Mouse (Mus musculus): ENCODE measurements around the gene Steap2. TPM values are rescaled to one million over a fixed set of nuclear protein-coding genes. Genes with fewer than 3 reads are reported as not detected.

The Steap2 gene
- 25.8 and 29.1 TPM in 2 replicates for polyA plus RNA-seq (2015; fragmentation: Nextera tagmentation; extraction: Ambion mirVana)

DNA sequence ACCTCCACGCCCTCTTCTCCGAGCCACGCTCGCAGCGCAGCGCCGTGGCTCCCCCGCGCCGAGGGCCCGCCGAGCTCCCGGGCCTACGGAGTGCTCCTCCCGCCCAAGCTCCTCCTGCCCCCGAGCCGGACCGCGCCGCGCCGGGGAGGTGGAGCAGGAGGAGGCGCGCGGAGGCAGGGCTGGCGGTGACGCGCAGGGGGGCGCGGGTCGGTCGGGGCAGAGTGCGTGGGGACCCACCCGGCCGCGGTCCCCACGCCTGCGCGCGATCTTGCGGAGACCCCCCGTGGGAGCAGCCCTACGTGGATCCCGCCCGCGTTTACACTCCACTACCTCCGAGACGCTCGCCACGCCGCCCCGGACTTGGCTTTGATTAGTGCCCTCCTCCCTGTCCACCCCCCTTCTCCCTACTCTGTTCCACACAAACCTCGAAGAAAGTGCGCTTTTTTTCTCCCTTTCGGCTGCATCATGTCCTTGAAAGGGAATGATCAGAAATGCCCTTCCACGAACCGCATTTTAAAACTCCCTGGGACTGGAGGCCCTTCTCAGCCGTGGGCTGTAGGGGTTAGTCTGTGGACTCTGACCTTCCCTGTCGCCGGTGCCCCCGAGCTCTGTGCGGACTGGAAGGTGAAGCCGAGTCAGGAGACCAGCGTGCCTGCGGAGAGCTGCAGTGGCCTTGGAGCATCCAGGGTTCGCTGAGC lies at the start of gene Steap2:
Gene Steap2, minus strand, starts transcription at position 623 of the 698 bp plus-strand sequence.
- Histone ChIP-seq H3K27me3 (ENCODE audit: insufficient read depth, low read length) (no peaks in the 10 kb centered on the region), H3K9me3 (ENCODE audit: low read length) (no peaks in the 10 kb centered on the region), H3K27ac (ENCODE audit: low read length) (peak within 1 kb of the TSS; percentile 91), H3K36me3 (ENCODE audit: insufficient read depth, low read length) (no peaks in the 10 kb centered on the region), H3K9ac (replicated peaks; ENCODE audit: low read length) (peak within 1 kb of the TSS; percentile 86), H3K4me1 (ENCODE audit: insufficient read depth, low read length) (peaks cover 9% of the 10 kb centered on the region), H3K4me3 (ENCODE audit: low read length) (peak within 1 kb of the TSS; percentile 81), H3K4me2 (replicated peaks; ENCODE audit: low read depth, low read length) (peak within 1 kb of the TSS; percentile 86)
- peak; percentile 94 for ATAC-seq (ENCODE audit: low FRiP score, low TSS enrichment)
- WGBS: under 1% methylated on average over 61 of the region's 66 CpGs

DNA sequence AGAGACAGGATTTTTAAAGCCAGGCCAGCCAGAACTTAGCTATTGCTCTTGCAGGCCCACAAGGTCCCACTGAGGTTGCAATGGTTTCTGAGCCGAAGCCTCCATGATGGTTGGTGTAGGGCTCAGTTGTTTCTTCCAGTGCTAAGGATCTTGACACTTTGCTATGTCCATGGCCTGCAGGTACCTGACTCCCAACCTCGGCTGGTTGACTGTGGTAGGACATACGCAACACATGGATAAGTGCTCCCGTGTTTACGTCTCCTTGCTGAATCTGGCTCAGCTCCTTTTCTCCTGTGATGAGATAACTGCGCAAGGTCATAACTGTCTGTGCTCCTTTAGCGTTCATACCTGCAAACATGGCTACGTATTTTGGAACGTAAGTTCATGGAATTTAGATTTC lies 40.1 kb upstream of the Steap2 start:
- WGBS: 97% methylated on average over 9 of the region's 9 CpGs

DNA sequence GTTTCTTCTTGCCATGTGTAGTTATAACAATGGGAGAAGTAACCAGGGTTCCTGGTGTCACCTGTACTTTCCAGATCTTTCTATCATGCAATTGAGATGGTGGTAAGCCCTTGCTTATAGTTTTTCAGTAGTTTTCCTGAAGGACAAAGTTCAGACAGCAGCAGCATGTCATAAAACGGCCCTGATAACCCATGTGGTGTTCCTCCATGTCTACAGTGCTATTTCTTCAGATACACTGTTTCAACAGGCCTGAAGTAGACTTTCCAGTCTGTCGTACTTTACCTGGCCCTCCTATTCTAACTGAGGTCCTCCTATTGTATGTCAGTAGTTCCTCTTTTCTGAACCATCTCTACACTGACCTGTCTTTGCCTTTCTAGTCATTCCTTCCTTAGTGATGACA lies 38.5 kb upstream of the Steap2 start:
- H3K9me3 ChIP-seq (ENCODE audit: low read length): no peaks in the 10 kb centered on the region
- WGBS: 69% methylated on average over 2 of the region's 2 CpGs
- no peaks in the 10 kb centered on the region for H3K4me1 ChIP-seq (ENCODE audit: insufficient read depth, low read length)
- H3K4me3 ChIP-seq (ENCODE audit: low read length): no peak overlapping the region
- H3K36me3 ChIP-seq (ENCODE audit: insufficient read depth, low read length): no peaks in the 10 kb centered on the region
- no peak overlapping the region for H3K27ac ChIP-seq (ENCODE audit: low read length)
- H3K27me3 ChIP-seq (ENCODE audit: insufficient read depth, low read length): no peaks in the 10 kb centered on the region
- H3K4me2 ChIP-seq (replicated peaks; ENCODE audit: low read depth, low read length): no peak overlapping the region
- ATAC-seq (ENCODE audit: low FRiP score, low TSS enrichment): no peak
- no peak overlapping the region for H3K9ac ChIP-seq (replicated peaks; ENCODE audit: low read length)

More for the DNA sequence above, 40.1 kb upstream of the Steap2 start:
- no peak overlapping the region for H3K4me2 ChIP-seq (replicated peaks; ENCODE audit: low read depth, low read length)
- H3K9me3 ChIP-seq (ENCODE audit: low read length): no peaks in the 10 kb centered on the region
- H3K4me1 ChIP-seq (ENCODE audit: insufficient read depth, low read length): no peaks in the 10 kb centered on the region
- H3K9ac ChIP-seq (replicated peaks; ENCODE audit: low read length): no peak overlapping the region
- no peak overlapping the region for H3K27ac ChIP-seq (ENCODE audit: low read length)
- H3K36me3 ChIP-seq (ENCODE audit: insufficient read depth, low read length): no peaks in the 10 kb centered on the region
- H3K4me3 ChIP-seq (ENCODE audit: low read length): no peak overlapping the region
- no peak for ATAC-seq (ENCODE audit: low FRiP score, low TSS enrichment)
- no peaks in the 10 kb centered on the region for H3K27me3 ChIP-seq (ENCODE audit: insufficient read depth, low read length)

DNA sequence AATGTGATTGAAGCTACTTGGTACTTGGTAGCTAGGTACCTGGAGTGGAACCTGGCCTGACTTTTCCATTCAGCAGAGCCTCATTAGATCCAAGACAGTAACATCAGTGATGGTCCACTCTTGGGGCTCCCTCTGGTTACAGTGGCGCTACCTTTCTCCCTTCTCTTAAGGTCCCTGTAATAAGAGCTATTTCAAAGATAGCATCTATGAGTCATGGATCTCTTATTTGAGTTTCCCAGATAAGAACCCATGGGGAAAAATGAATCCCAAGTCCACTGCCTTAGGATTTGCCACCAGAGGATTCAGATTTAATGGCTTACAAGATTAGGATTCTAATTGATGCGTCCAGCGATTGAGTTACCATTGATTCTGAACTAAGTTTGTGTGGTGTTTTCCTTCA lies 37.8 kb upstream of the Steap2 start:
- no peaks in the 10 kb centered on the region for H3K4me1 ChIP-seq (ENCODE audit: insufficient read depth, low read length)
- H3K27ac ChIP-seq (ENCODE audit: low read length): no peak overlapping the region
- no peak overlapping the region for H3K4me3 ChIP-seq (ENCODE audit: low read length)
- ATAC-seq (ENCODE audit: low FRiP score, low TSS enrichment): no peak
- WGBS: 91% methylated on average over 3 of the region's 3 CpGs
- no peaks in the 10 kb centered on the region for H3K36me3 ChIP-seq (ENCODE audit: insufficient read depth, low read length)
- H3K9me3 ChIP-seq (ENCODE audit: low read length): no peaks in the 10 kb centered on the region
- no peak overlapping the region for H3K9ac ChIP-seq (replicated peaks; ENCODE audit: low read length)
- H3K4me2 ChIP-seq (replicated peaks; ENCODE audit: low read depth, low read length): no peak overlapping the region
- no peaks in the 10 kb centered on the region for H3K27me3 ChIP-seq (ENCODE audit: insufficient read depth, low read length)

DNA sequence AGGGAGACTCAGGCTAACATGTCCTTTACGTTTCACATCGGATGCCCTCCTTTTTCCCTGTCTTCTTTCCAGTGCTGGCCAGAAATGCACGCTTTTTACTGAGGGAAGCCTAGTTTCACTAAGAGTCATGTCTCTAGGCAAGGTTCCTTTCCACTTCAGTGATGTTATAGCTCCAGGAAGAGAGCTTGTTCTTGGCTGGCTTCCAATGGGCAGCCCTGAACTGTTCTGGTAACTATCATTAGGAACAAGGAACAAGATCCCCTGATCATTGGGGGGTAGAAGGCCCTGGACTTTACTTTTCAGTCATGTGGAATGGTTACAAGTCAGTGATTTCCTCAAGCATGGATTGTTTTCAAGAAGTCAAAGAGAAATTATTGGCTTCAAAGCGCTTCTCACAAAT lies 35.5 kb upstream of the Steap2 start:
- WGBS: 80% methylated on average over 4 of the region's 4 CpGs
- Histone ChIP-seq H3K4me1 (ENCODE audit: insufficient read depth, low read length) (no peaks in the 10 kb centered on the region), H3K4me3 (ENCODE audit: low read length) (no peak overlapping the region), H3K27me3 (ENCODE audit: insufficient read depth, low read length) (no peaks in the 10 kb centered on the region), H3K4me2 (replicated peaks; ENCODE audit: low read depth, low read length) (no peak overlapping the region), H3K36me3 (ENCODE audit: insufficient read depth, low read length) (no peaks in the 10 kb centered on the region), H3K27ac (ENCODE audit: low read length) (no peak overlapping the region), H3K9ac (replicated peaks; ENCODE audit: low read length) (no peak overlapping the region), H3K9me3 (ENCODE audit: low read length) (no peaks in the 10 kb centered on the region)
- ATAC-seq (ENCODE audit: low FRiP score, low TSS enrichment): peak; percentile 63

GRCm38 (mm10) chr5:5722217-5722616 lies 27.8 kb upstream of the Steap2 start:
- WGBS: 74% methylated on average over 7 of the region's 7 CpGs
- ATAC-seq (ENCODE audit: low FRiP score, low TSS enrichment): no peak
- H3K36me3 ChIP-seq (ENCODE audit: insufficient read depth, low read length): no peaks in the 10 kb centered on the region
- H3K9me3 ChIP-seq (ENCODE audit: low read length): no peaks in the 10 kb centered on the region
- H3K4me1 ChIP-seq (ENCODE audit: insufficient read depth, low read length): no peaks in the 10 kb centered on the region
- no peak overlapping the region for H3K4me2 ChIP-seq (replicated peaks; ENCODE audit: low read depth, low read length)
- no peak overlapping the region for H3K4me3 ChIP-seq (ENCODE audit: low read length)
- no peak overlapping the region for H3K27ac ChIP-seq (ENCODE audit: low read length)
- H3K9ac ChIP-seq (replicated peaks; ENCODE audit: low read length): no peak overlapping the region
- H3K27me3 ChIP-seq (ENCODE audit: insufficient read depth, low read length): no peaks in the 10 kb centered on the region

GRCm38 (mm10) chr5:5711032-5711431 lies 16.7 kb upstream of the Steap2 start:
- Histone ChIP-seq H3K27ac (ENCODE audit: low read length) (no peak overlapping the region), H3K4me1 (ENCODE audit: insufficient read depth, low read length) (no peaks in the 10 kb centered on the region), H3K36me3 (ENCODE audit: insufficient read depth, low read length) (no peaks in the 10 kb centered on the region), H3K4me2 (replicated peaks; ENCODE audit: low read depth, low read length) (no peak overlapping the region), H3K27me3 (ENCODE audit: insufficient read depth, low read length) (no peaks in the 10 kb centered on the region), H3K9ac (replicated peaks; ENCODE audit: low read length) (no peak overlapping the region), H3K4me3 (ENCODE audit: low read length) (no peak overlapping the region), H3K9me3 (ENCODE audit: low read length) (no peaks in the 10 kb centered on the region)
- WGBS: 65% methylated on average over 4 of the region's 4 CpGs
- ATAC-seq (ENCODE audit: low FRiP score, low TSS enrichment): no peak

GRCm38 (mm10) chr5:5707341-5708278 lies 13.2 kb upstream of the Steap2 start:
- H3K27me3 ChIP-seq (ENCODE audit: insufficient read depth, low read length): no peaks in the 10 kb centered on the region
- no peak overlapping the region for H3K9ac ChIP-seq (replicated peaks; ENCODE audit: low read length)
- no peak overlapping the region for H3K4me3 ChIP-seq (ENCODE audit: low read length)
- no peak for ATAC-seq (ENCODE audit: low FRiP score, low TSS enrichment)
- no peaks in the 10 kb centered on the region for H3K36me3 ChIP-seq (ENCODE audit: insufficient read depth, low read length)
- H3K4me2 ChIP-seq (replicated peaks; ENCODE audit: low read depth, low read length): peak overlapping the region; percentile 27
- H3K4me1 ChIP-seq (ENCODE audit: insufficient read depth, low read length): no peaks in the 10 kb centered on the region
- WGBS: 39% methylated on average over 13 of the region's 13 CpGs
- H3K27ac ChIP-seq (ENCODE audit: low read length): no peak overlapping the region
- H3K9me3 ChIP-seq (ENCODE audit: low read length): no peaks in the 10 kb centered on the region

DNA sequence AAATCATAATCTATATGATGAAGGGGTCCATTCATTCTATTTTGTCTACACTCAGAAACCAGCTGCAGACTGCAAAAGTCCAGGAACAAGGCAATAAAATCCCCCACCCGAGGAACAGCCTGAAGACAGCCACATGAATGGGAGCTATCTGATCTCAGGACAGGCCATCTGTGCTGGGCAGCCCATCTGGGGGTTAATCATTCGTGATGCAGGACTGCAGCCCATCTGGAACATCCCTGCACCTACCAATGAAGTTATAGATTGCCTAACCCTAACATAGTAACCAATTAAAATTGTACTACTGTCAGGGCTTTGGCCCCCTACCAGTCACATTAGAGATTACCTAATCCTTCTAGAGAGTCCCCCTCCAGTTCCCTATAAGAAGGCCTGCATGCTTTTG lies 10.6 kb upstream of the Steap2 start:
- Histone ChIP-seq H3K4me2 (replicated peaks; ENCODE audit: low read depth, low read length) (no peak overlapping the region), H3K4me1 (ENCODE audit: insufficient read depth, low read length) (no peaks in the 10 kb centered on the region), H3K9me3 (ENCODE audit: low read length) (no peaks in the 10 kb centered on the region), H3K27ac (ENCODE audit: low read length) (no peak overlapping the region), H3K4me3 (ENCODE audit: low read length) (no peak overlapping the region), H3K27me3 (ENCODE audit: insufficient read depth, low read length) (no peaks in the 10 kb centered on the region), H3K36me3 (ENCODE audit: insufficient read depth, low read length) (no peaks in the 10 kb centered on the region), H3K9ac (replicated peaks; ENCODE audit: low read length) (no peak overlapping the region)
- WGBS: 24% methylated on average over 2 of the region's 2 CpGs
- peak; percentile 93 for ATAC-seq (ENCODE audit: low FRiP score, low TSS enrichment)

GRCm38 (mm10) chr5:5700386-5700785 lies 6.0 kb upstream of the Steap2 start:
- Histone ChIP-seq H3K4me1 (ENCODE audit: insufficient read depth, low read length) (no peaks in the 10 kb centered on the region), H3K9ac (replicated peaks; ENCODE audit: low read length) (no peak overlapping the region), H3K4me2 (replicated peaks; ENCODE audit: low read depth, low read length) (no peak overlapping the region), H3K27ac (ENCODE audit: low read length) (no peak overlapping the region), H3K36me3 (ENCODE audit: insufficient read depth, low read length) (no peaks in the 10 kb centered on the region), H3K4me3 (ENCODE audit: low read length) (no peak overlapping the region), H3K27me3 (ENCODE audit: insufficient read depth, low read length) (no peaks in the 10 kb centered on the region), H3K9me3 (ENCODE audit: low read length) (no peaks in the 10 kb centered on the region)
- 88% methylated on average over 2 of the region's 2 CpGs for WGBS
- ATAC-seq (ENCODE audit: low FRiP score, low TSS enrichment): no peak
